Comparison of ENCODE assay signal across 8 mouse cellular contexts in the genomic region with DNA sequence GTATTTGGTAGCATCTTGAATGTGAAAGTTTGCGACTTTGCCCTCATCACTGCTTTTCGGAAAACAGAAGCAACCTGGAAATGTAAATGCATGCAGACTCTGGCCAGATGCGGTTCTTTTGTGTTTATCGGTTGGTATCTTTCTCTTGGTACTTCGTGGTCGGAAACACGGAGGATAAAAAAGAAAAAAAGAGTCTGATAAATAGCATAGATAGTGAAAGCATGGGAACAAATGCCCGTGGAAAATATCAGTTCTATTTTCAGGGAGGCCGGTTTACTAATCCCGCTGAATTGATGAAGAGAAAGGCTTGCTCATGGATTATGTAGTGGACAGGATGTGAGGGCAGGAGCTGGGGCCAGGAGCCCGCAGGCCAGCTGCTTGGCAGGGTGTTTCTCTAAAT. TPM values are rescaled to one million over a fixed set of nuclear protein-coding genes. Genes with fewer than 3 reads are reported as not detected.
DNase-seq lines count a peak whose midpoint lies in the region; ATAC-seq and TF ChIP-seq lines count a peak whose summit lies in the region.

No protein-coding gene starts in this region.

- H3K79me3 ChIP-seq in C2C12 (ENCODE audit: low read depth) = peaks cover 48% of the 10 kb centered on the region

- H3K27ac ChIP-seq in forebrain, embryonic 11.5 days (ENCODE audit: low read depth, low read length) = peak overlapping the region; percentile 92; the same call in 1 of the 2 replicates
- H3K27ac ChIP-seq in limb, embryonic 12.5 days = no peak overlapping the region
- H3K27ac ChIP-seq in stomach, embryonic 15.5 days = peak overlapping the region; percentile 95; the same call in 1 of the 2 replicates

- peak overlapping the region; percentile 91 for H3K9ac ChIP-seq in forebrain, embryonic 11.5 days (ENCODE audit: low read length)
- H3K9ac ChIP-seq in limb, embryonic 12.5 days (replicated peaks) = peak overlapping the region; percentile 93
- H3K9ac ChIP-seq in stomach, embryonic 15.5 days = no peak overlapping the region

- H3K9me3 ChIP-seq in erythroblast, embryonic 14.5 days (ENCODE audit: control insufficient read depth, low read length) = peaks cover 3% of the 10 kb centered on the region; the same call in 1 of the 2 replicates
- H3K9me3 ChIP-seq in forebrain, embryonic 11.5 days (ENCODE audit: control insufficient read depth, low read length) = no peaks in the 10 kb centered on the region
- H3K9me3 ChIP-seq in limb, embryonic 12.5 days = no peaks in the 10 kb centered on the region
- no peaks in the 10 kb centered on the region for H3K9me3 ChIP-seq in stomach, embryonic 15.5 days

- H3K36me3 ChIP-seq in erythroblast, embryonic 14.5 days (ENCODE audit: control insufficient read depth) = peaks cover 18% of the 10 kb centered on the region
- H3K36me3 ChIP-seq in C2C12 (ENCODE audit: control insufficient read depth, insufficient read depth) = no peaks in the 10 kb centered on the region
- no peaks in the 10 kb centered on the region for H3K36me3 ChIP-seq in forebrain, embryonic 11.5 days (ENCODE audit: control insufficient read depth, insufficient read depth, low read length)
- no peaks in the 10 kb centered on the region for H3K36me3 ChIP-seq in limb, embryonic 12.5 days
- H3K36me3 ChIP-seq in stomach, embryonic 15.5 days = no peaks in the 10 kb centered on the region

- ATAC-seq in erythroblast, adult 5-6 weeks (replicated peaks; ENCODE audit: low FRiP score, poor library complexity, severe bottlenecking) = no peak
- no peak for ATAC-seq in forebrain, embryonic 11.5 days (replicated peaks; ENCODE audit: low FRiP score)
- no peak for ATAC-seq in limb, embryonic 12.5 days (ENCODE audit: insufficient number of reproducible peaks, insufficient read depth, low FRiP score, low TSS enrichment, low read depth)
- no peak for ATAC-seq in stomach, embryonic 15.5 days (ENCODE audit: insufficient read depth, low FRiP score, low read depth)
- ATAC-seq in frontal cortex, adult (ENCODE audit: low TSS enrichment) = no peak

- peaks cover 65% of the 10 kb centered on the region for H3K27me3 ChIP-seq in erythroblast, embryonic 14.5 days (ENCODE audit: control insufficient read depth)
- no peaks in the 10 kb centered on the region for H3K27me3 ChIP-seq in C2C12 (ENCODE audit: control insufficient read depth, insufficient read depth, insufficient read length)
- no peaks in the 10 kb centered on the region for H3K27me3 ChIP-seq in forebrain, embryonic 11.5 days (ENCODE audit: control insufficient read depth, insufficient read depth, low read length)
- H3K27me3 ChIP-seq in limb, embryonic 12.5 days = no peaks in the 10 kb centered on the region
- no peaks in the 10 kb centered on the region for H3K27me3 ChIP-seq in stomach, embryonic 15.5 days (replicated peaks)

- peak overlapping the region; percentile 70 for H3K4me3 ChIP-seq in erythroblast, embryonic 14.5 days (replicated peaks)
- peak overlapping the region; percentile 56 for H3K4me3 ChIP-seq in C2C12 (ENCODE audit: insufficient read depth, poor library complexity, severe bottlenecking)
- H3K4me3 ChIP-seq in forebrain, embryonic 11.5 days (ENCODE audit: low read depth, low read length) = peak overlapping the region; percentile 94
- H3K4me3 ChIP-seq in limb, embryonic 12.5 days (replicated peaks) = peak overlapping the region; percentile 96
- peak overlapping the region; percentile 90 for H3K4me3 ChIP-seq in stomach, embryonic 15.5 days (replicated peaks)

- TF ChIP-seq CTCF in C2C12 (IDR thresholded peaks at IDR 0.05; ENCODE audit: control insufficient read depth, insufficient read depth, insufficient read length) = no peak

- peak overlapping the region; percentile 63 for H3K4me2 ChIP-seq in forebrain, embryonic 11.5 days (ENCODE audit: low read depth, low read length, severe bottlenecking)
- H3K4me2 ChIP-seq in limb, embryonic 12.5 days = peak overlapping the region; percentile 76
- H3K4me2 ChIP-seq in stomach, embryonic 15.5 days = peak overlapping the region; percentile 75

- WGBS in forebrain, embryonic 11.5 days = 0% methylated on average over 11 of the region's 11 CpGs
- WGBS in limb, embryonic 12.5 days = under 1% methylated on average over 11 of the region's 11 CpGs
- 1% methylated on average over 11 of the region's 11 CpGs for WGBS in stomach, embryonic 15.5 days

- peak overlapping the region; percentile 55 for H3ac ChIP-seq in C2C12 (ENCODE audit: control insufficient read depth, insufficient read length, low read depth)

- H3K79me2 ChIP-seq in C2C12 (ENCODE audit: control insufficient read depth, insufficient read depth) = peaks cover 89% of the 10 kb centered on the region

- H3K4me1 ChIP-seq in erythroblast, embryonic 14.5 days (ENCODE audit: control insufficient read depth) = peaks cover 44% of the 10 kb centered on the region
- peaks cover 6% of the 10 kb centered on the region for H3K4me1 ChIP-seq in forebrain, embryonic 11.5 days (replicated peaks; ENCODE audit: control insufficient read depth, insufficient read depth, low read length)
- H3K4me1 ChIP-seq in limb, embryonic 12.5 days (replicated peaks) = peaks cover 31% of the 10 kb centered on the region
- H3K4me1 ChIP-seq in stomach, embryonic 15.5 days = peaks cover 5% of the 10 kb centered on the region; the same call in 1 of the 2 replicates

- DNase-seq in forebrain, embryonic 11.5 days (ENCODE audit: low spot score) = no peak
- no peak for DNase-seq in thymus, postnatal 14 days

TF ChIP-seq in C2C12, 6 proteins besides CTCF, POLR2A, EP300 and RAD21:
- TF ChIP-seq MYOG (IDR thresholded peaks at IDR 0.05; ENCODE audit: control insufficient read depth, extremely low read depth, insufficient read length) (no peak), MYOD1 (IDR thresholded peaks at IDR 0.05; ENCODE audit: control insufficient read depth, insufficient read length, low read depth) (no peak), USF1 (IDR thresholded peaks at IDR 0.05; ENCODE audit: low read depth) (no peak), CEBPB (IDR thresholded peaks at IDR 0.05; ENCODE audit: low read depth) (no peak), FOSL1 (IDR thresholded peaks at IDR 0.05; ENCODE audit: insufficient read depth, low read length, poor library complexity, severe bottlenecking) (no peak), MAX (IDR thresholded peaks at IDR 0.05) (no peak)

RNA-seq across cellular contexts. Expression of gene Itsn1, which starts 1.4 kb away (rescaled TPM):
- polyA plus RNA-seq in erythroblast, embryonic 14.5 days (2012) = 31.5 and 32.6 TPM in 2 replicates
- total RNA-seq in erythroblast, adult 5-6 weeks (2015; ENCODE audit: low replicate concordance) = 413 and 554 TPM in 2 replicates
- total RNA-seq in erythroblast, adult 5-6 weeks (2017; ENCODE audit: low replicate concordance) = 1,329 and 2,083 TPM in 2 replicates
- 24.3 TPM for polyA plus RNA-seq in C2C12 (2012; fragmentation: generic; extraction: Trizol)
- polyA plus RNA-seq in forebrain, embryonic 11.5 days (2014; fragmentation: Nextera tagmentation; extraction: Ambion mirVana) = 55.2 and 60.2 TPM in 2 replicates
- 38.3 and 39.8 TPM in 2 replicates for polyA plus RNA-seq in limb, embryonic 12.5 days (2016; fragmentation: Nextera tagmentation; extraction: Ambion mirVana)
- 19.4 and 21.7 TPM in 2 replicates for polyA plus RNA-seq in stomach, embryonic 15.5 days (2015; fragmentation: Nextera tagmentation; extraction: Ambion mirVana)

RNA-seq across cellular contexts. Expression of gene Cryzl1, which starts 1.7 kb away (rescaled TPM):
- polyA plus RNA-seq in erythroblast, embryonic 14.5 days (2012) = 0.28 and 0.30 TPM in 2 replicates
- total RNA-seq in erythroblast, adult 5-6 weeks (2015; ENCODE audit: low replicate concordance) = 21.5 and 55.1 TPM in 2 replicates
- 17.7 and 40.7 TPM in 2 replicates for total RNA-seq in erythroblast, adult 5-6 weeks (2017; ENCODE audit: low replicate concordance)
- polyA plus RNA-seq in C2C12 (2012; fragmentation: generic; extraction: Trizol) = 16.7 TPM
- 73.6 and 83.6 TPM in 2 replicates for polyA plus RNA-seq in forebrain, embryonic 11.5 days (2014; fragmentation: Nextera tagmentation; extraction: Ambion mirVana)
- polyA plus RNA-seq in limb, embryonic 12.5 days (2016; fragmentation: Nextera tagmentation; extraction: Ambion mirVana) = 68.2 and 70.3 TPM in 2 replicates
- polyA plus RNA-seq in stomach, embryonic 15.5 days (2015; fragmentation: Nextera tagmentation; extraction: Ambion mirVana) = 67.6 and 71.6 TPM in 2 replicates

RNA-seq across cellular contexts. Expression of gene Donson, which starts 41.9 kb away (rescaled TPM):
- 6.7 and 6.9 TPM in 2 replicates for polyA plus RNA-seq in erythroblast, embryonic 14.5 days (2012)
- 17.3 and 43.0 TPM in 2 replicates for total RNA-seq in erythroblast, adult 5-6 weeks (2015; ENCODE audit: low replicate concordance)
- 44.7 and 97.2 TPM in 2 replicates for total RNA-seq in erythroblast, adult 5-6 weeks (2017; ENCODE audit: low replicate concordance)
- polyA plus RNA-seq in C2C12 (2012; fragmentation: generic; extraction: Trizol) = 12.2 TPM
- polyA plus RNA-seq in forebrain, embryonic 11.5 days (2014; fragmentation: Nextera tagmentation; extraction: Ambion mirVana) = 42.1 and 42.7 TPM in 2 replicates
- polyA plus RNA-seq in limb, embryonic 12.5 days (2016; fragmentation: Nextera tagmentation; extraction: Ambion mirVana) = 36.2 and 38.5 TPM in 2 replicates
- 20.5 and 21.1 TPM in 2 replicates for polyA plus RNA-seq in stomach, embryonic 15.5 days (2015; fragmentation: Nextera tagmentation; extraction: Ambion mirVana)

Comparison
In these comparisons a context has a peak if more than half of its experiments do, and no peak if none do; other contexts are left out.
1. RNA of gene Cryzl1, which starts 1.7 kb away (polyA plus RNA-seq): 73.6 to 83.6 TPM in forebrain, embryonic 11.5 days, 68.2 to 70.3 TPM in limb, embryonic 12.5 days, 67.6 to 71.6 TPM in stomach, embryonic 15.5 days and 16.7 TPM in C2C12 (single experiment); 0.28 to 0.30 TPM in erythroblast, embryonic 14.5 days; every median in the first group is over 10 times any median in the second.
2. Peak in every context shown above with its lines, with median percentiles within 50 percentile points of each other: H3K4me3 ChIP-seq and H3K4me2 ChIP-seq.